Mouse (Mus musculus) liver, adult 2 months (tissue): Measurements from ENCODE around the gene Maob.

Experiments
- CTCF ChIP-seq: fragments of 200-500 bp; IDR thresholded peaks from 2 replicates; pipeline ENCODE4 v1.5.1; 2011; ENCODE audit warnings: low read depth, low read length, control low read depth
- POLR2A ChIP-seq: fragments of 200-500 bp; IDR thresholded peaks from 2 replicates; pipeline ENCODE4 v1.6.1; 2011; ENCODE audit warnings: low read length, control low read depth; ENCODE audit not compliant: insufficient read depth; ENCODE audit errors: extremely low read depth

DNA sequence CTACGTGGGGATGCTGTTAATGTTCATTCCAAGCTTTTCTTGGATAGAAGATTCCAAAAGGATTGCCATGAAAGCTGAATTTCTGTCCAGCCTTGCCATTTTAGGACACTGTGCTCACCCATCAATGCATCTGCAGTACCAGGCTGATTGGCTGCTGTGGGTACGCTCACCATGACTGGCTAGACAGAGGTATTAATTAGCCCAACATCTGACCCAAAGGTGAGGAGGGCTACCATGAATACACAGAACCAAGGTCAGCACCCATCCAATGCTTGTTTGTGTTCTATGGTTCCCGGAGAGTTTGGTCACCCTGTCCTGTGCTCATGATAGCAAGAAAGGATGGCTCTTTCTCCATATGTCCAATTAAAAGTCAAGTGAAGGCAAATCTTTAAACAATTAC is 1.2 kb downstream of the Maob start:
- TF ChIP-seq CTCF = no peak
- no peak for TF ChIP-seq POLR2A
